Mouse (Mus musculus): ENCODE data around the gene Zfp354a. TPM values are rescaled to one million over a fixed set of nuclear protein-coding genes. Genes with fewer than 3 reads are reported as not detected.
A peak's percentile ranks its signal among the peaks of the same experiment; 100 is the strongest.
"Not testable (repeated sequence)": the region's sequence is repeated elsewhere in the genome, so short reads cannot be mapped to it uniquely, and the experiment has no call there.

Zfp354a gene
- total RNA-seq (2021) = 1 to 10 TPM; 4.5 to 5.8 TPM
- long read RNA-seq, experiment 1, partial matches to known transcripts = 1 of 2 reads
- long read RNA-seq, experiment 1, other reads (novel, unspliced or antisense) = 0 of 2 reads
- long read RNA-seq, experiment 2, partial matches to known transcripts = 0 of 4 reads
- long read RNA-seq, experiment 2, other reads (novel, unspliced or antisense) = 1 of 4 reads

GRCm38 (mm10) chr11:51059151-51059571 lies at the start of gene Zfp354a:
Gene Zfp354a, plus strand, starts transcription at chr11:51059257.
- DNase-seq = peak; percentile 79

GRCm38 (mm10) chr11:51011821-51012220 lies 47.2 kb upstream of the Zfp354a start:
- DNase-seq = peak; percentile 92

DNA sequence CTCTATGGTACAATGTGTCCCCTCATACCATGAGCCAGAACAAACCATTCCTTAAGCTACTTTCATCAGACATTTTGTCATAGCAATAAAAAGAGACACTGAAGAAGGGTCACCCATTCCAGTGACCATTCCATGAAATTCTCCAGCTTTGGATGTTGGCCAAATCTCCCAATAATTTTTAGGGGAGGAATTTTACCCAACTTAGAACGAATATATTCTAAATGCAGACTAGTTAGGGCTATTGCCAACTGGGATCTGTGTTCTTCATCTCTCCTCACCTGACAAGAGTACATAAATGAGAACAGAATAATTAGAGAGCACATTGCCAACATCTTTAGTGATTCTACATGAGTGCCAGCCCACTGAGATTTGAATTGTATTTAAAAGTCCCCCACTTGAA lies 45.1 kb upstream of the Zfp354a start, which contains the start of gene Olfr54:
TSS of gene Olfr54 (plus strand) at position 301 of the 400 bp plus-strand sequence.
- no peak for DNase-seq

- DNase-seq = no peak
Observed at GRCm38 (mm10) chr11:51016341-51016740, 42.7 kb upstream of the Zfp354a start.

- not testable (repeated sequence) for DNase-seq
Observed at GRCm38 (mm10) chr11:51026811-51027210, 32.2 kb upstream of the Zfp354a start.

- DNase-seq = not testable (repeated sequence)
Observed at GRCm38 (mm10) chr11:51029381-51029780, 29.7 kb upstream of the Zfp354a start.

GRCm38 (mm10) chr11:51030225-51030624 lies 28.8 kb upstream of the Zfp354a start:
- DNase-seq = no peak

DNA sequence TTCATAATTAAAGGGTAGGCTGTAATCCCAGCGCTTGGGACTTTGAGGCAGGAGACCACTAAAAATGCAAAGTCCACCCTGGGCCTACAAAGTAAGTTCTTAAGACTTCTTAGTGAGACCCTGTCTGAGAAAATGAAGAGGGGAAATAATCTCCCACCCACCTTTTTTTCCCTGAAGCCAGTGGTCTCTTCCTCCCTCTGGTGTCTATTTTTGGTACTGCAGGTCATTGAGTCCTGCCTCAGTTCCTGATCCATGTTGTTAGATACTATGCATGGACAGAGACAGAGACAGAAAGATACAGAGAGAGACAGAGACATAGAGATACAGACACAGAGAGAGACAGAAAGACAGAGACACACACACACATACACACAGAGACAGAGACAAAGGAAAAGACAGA lies 26.2 kb upstream of the Zfp354a start:
- DNase-seq = peak; percentile 39

DNA sequence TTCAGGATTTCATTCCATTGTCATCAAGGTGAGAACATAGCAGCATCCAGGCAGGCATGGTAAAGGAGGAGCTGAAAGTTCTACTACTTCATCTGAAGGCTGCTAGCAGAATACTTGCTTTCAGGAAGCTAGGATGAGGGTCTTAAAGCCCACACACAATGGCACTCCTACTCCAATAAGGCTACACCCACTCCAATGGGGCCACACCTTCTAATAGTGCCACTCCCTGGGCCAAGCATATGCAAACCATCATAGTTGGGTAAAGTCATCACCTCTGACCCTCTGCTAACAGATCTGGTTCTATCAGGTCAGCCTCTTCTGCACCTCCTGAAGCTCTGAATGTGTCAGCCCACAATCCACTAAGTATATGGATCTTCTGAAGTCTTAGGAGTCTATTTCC lies 24.9 kb upstream of the Zfp354a start:
- DNase-seq = not testable (repeated sequence)

- peak; percentile 88 for DNase-seq
Observed at GRCm38 (mm10) chr11:51035951-51036350, 23.1 kb upstream of the Zfp354a start.

- not testable (repeated sequence) for DNase-seq
Observed at GRCm38 (mm10) chr11:51044776-51045175, 14.3 kb upstream of the Zfp354a start.

DNA sequence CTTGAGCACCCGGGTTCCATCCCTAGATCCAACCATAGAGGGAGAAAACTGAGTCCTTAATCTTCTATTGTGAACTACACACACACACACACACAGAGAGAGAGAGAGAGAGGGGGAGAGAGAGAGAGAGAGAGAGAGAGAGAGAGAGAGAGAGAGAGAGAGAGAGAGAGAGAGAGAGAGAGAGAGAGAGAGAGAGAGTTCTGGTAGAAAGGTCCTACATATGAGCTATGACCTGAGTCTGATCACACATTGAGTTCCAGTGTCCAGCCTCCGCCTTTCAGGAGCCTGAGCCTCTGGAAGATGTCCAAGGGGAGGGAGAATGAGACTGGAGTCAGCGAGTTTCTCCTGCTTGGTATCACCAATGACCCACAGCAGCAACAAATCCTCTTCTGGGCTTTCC lies 11.2 kb upstream of the Zfp354a start, which contains the start of gene Olfr1375:
TSS of gene Olfr1375 (plus strand) at position 301 of the 400 bp plus-strand sequence.
- DNase-seq = not testable (repeated sequence)

DNA sequence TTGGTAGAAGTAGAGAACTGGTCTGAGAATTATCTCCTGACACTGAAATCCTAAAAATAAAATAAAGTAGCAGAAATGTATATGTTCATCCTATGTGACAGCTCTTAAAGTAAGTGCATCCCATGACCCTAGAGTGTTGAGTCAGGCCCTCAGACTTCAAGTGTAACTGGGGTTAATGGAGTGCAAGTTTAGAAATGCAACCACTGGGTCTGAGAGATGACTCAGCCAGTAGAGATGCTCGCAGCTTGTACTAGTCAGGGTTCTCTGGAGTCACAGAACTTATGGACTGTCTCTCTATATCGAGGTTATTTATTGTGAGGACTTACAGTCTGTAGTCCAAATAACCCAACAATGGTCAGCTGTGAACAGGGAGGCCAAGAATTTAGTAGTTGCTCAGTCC lies 7.4 kb upstream of the Zfp354a start:
- DNase-seq = no peak

DNA sequence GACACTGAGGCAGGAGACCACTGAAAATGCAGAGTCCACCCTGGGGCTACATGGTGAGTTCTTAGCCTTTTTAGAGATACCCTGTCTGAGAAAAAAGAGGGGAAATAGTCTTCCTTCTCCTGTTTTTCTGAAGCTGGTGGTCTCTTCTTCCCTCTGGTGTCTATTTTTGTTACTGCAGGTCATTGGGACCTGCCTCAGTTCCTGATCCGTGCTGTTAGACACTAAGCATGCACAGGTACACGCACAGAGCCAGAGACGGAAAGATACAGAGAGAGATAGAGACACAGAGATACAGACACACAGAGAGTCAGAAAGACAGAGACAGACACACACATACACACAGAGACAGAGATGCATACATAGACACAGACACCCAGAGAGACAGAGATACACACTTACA lies 5.8 kb upstream of the Zfp354a start:
- peak; percentile 18 for DNase-seq

- DNase-seq = no peak
Observed at GRCm38 (mm10) chr11:51059640-51060039, 583 bp downstream of the Zfp354a start.

- DNase-seq = peak; percentile 41
Observed at GRCm38 (mm10) chr11:51060981-51061380, 1.9 kb downstream of the Zfp354a start.

GRCm38 (mm10) chr11:51063276-51063675 lies 4.2 kb downstream of the Zfp354a start:
- DNase-seq = peak; percentile 15

DNA sequence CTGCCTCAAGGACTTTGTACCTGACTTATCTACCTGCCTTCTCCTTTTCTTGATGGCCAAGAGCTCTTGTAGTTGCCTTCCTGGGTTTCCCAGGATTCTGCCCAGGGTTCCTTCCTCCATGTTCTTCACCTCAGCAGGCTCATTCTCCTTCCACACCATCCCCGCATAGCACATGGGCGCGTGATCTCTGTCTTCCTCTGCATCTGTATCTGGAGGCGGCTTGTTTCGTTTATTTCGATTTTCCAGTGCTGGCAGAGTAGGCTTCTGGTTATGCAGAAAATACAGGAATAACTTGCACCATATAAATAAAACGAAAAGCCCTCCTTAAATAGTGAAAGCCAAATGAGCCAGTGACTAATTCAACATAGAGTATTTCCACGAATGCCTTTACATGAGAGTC lies 4.8 kb downstream of the Zfp354a start:
- DNase-seq = no peak

- DNase-seq = no peak
Observed at GRCm38 (mm10) chr11:51084527-51084926, 25.5 kb downstream of the Zfp354a start.

GRCm38 (mm10) chr11:51085269-51085668 lies 26.2 kb downstream of the Zfp354a start:
- DNase-seq = no peak

- peak; percentile 68 for DNase-seq
Observed at GRCm38 (mm10) chr11:51107261-51107660, 48.2 kb downstream of the Zfp354a start.

DNA sequence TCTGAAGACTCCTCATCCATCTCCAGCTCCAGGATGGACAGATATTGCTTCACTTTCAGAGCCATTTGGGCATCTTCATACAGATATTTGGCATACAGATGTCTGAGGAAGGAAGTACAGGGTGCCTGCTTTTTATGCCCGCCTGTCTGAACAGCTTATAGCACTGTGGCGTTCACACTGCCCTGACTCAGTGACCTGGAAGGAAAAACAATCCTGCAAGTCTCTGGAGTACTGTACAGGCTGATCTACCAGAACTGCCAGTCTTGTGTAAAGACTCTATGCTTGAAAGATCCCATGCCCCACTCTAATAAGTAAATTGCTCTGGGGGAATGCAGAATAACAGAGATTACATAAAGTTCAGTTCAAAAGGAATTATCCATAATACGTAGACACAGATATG lies 51.6 kb downstream of the Zfp354a start:
- no peak for DNase-seq
